Mouse (Mus musculus) hindbrain, embryonic 11.5 days (tissue): ENCODE measurements around the gene Myrf. TPM values are rescaled to one million over a fixed set of nuclear protein-coding genes. Genes with fewer than 3 reads are reported as not detected.
A peak's percentile ranks its signal among the peaks of the same experiment; 100 is the strongest.

Source experiments
- ATAC-seq: fragments of 200-750 bp; cut with Nextera tagmentation; 2 replicates; pipeline ENCODE4 v1.8.0; 2017; ENCODE audit warnings: mild to moderate bottlenecking, moderate TSS enrichment, moderate library complexity; ENCODE audit not compliant: low FRiP score
- DNase-seq: peaks from one replicate; pipeline ENCODE4 v3.0.0-alpha.2; 2015; ENCODE audit warnings: low spot score
- H3K27ac ChIP-seq: fragments of 300-500 bp; sonication (generic); 2 replicates; pipeline ENCODE4 v1.5.1; 2014; ENCODE audit warnings: mild to moderate bottlenecking, low read depth, low read length
- H3K27me3 ChIP-seq: fragments of 300-500 bp; sonication (generic); 2 replicates; pipeline ENCODE4 v1.6.1; 2014; ENCODE audit warnings: mild to moderate bottlenecking, low read length, moderate library complexity, mixed read lengths; ENCODE audit not compliant: control insufficient read depth, insufficient read depth
- H3K36me3 ChIP-seq: fragments of 300-500 bp; sonication (generic); 2 replicates; pipeline ENCODE4 v1.6.1; 2014; ENCODE audit warnings: mild to moderate bottlenecking, low read length, moderate library complexity, mixed read lengths; ENCODE audit not compliant: control insufficient read depth, insufficient read depth
- H3K4me1 ChIP-seq: fragments of 300-500 bp; sonication (generic); replicated peaks from 2 replicates; pipeline ENCODE4 v1.6.1; 2014; ENCODE audit warnings: low read length, mixed read lengths; ENCODE audit not compliant: control insufficient read depth, insufficient read depth
- H3K4me2 ChIP-seq: fragments of 300-500 bp; sonication (generic); replicated peaks from 2 replicates; pipeline ENCODE4 v1.6.1; 2014; ENCODE audit warnings: mild to moderate bottlenecking, low read depth, low read length
- H3K4me3 ChIP-seq: fragments of 300-500 bp; sonication (generic); 2 replicates; pipeline ENCODE4 v1.5.1; 2014; ENCODE audit warnings: low read depth, low read length
- H3K9ac ChIP-seq: fragments of 300-500 bp; sonication (generic); 2 replicates; pipeline ENCODE4 v1.6.1; 2014; ENCODE audit warnings: low read depth, low read length
- H3K9me3 ChIP-seq: fragments of 300-500 bp; sonication (generic); 2 replicates; pipeline ENCODE4 v1.6.1; 2016; ENCODE audit warnings: low read length; ENCODE audit not compliant: control insufficient read depth
- WGBS: fragments of 180-500 bp; shearing (Covaris S2); extraction: QIAGEN DNeasy Blood & Tissue Kit; methylation state at CpG from one replicate; pipeline ENCODE4 v1.1.7; 2014; 5-methylcytosine and 5-hydroxymethylcytosine counted together
- polyA plus RNA-seq: library from polyadenylated mRNA; unstranded; fragments of >200 nt; fragmentation: Nextera tagmentation; extraction: Ambion mirVana; gene quantifications from 2 replicates; pipeline ENCODE4 v1.2.1, GENCODE M21; 2014

Myrf gene
- polyA plus RNA-seq, 1 experiment from 2014 or later, result 1.6 TPM

DNA sequence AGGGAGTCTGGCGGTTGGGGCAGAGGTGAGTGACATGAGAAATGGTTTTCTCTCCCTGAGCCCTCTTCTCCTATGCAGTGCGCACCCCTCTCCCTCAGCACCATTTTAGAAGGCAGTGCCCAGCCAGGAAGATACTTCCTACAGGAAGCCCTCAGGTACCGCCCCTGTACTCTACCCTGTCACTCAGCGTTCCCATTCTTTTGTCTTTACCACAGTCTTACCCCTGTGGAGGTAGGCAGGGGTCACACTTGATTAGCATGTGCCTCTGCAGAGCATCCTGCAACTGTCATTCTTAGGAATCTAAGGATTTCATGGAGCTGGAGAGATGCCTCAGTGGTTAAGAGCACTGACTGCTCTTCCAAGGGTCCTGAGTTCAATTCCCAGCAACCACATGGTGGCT, 17.0 kb downstream of the Myrf start:
- DNase-seq, result no peak
- Histone ChIP-seq H3K27ac (no peak overlapping the region), H3K4me2 (no peak overlapping the region), H3K9me3 (no peaks in the 10 kb centered on the region), H3K4me1 (0 out of 2 replicates have a peak, but pooled peaks cover 2% of the 10 kb centered on the region), H3K4me3 (no peak overlapping the region), H3K9ac (no peak overlapping the region), H3K36me3 (no peaks in the 10 kb centered on the region), H3K27me3 (no peaks in the 10 kb centered on the region)
- 70% methylated on average over 4 of the region's 4 CpGs for WGBS
- ATAC-seq, result no peak

DNA sequence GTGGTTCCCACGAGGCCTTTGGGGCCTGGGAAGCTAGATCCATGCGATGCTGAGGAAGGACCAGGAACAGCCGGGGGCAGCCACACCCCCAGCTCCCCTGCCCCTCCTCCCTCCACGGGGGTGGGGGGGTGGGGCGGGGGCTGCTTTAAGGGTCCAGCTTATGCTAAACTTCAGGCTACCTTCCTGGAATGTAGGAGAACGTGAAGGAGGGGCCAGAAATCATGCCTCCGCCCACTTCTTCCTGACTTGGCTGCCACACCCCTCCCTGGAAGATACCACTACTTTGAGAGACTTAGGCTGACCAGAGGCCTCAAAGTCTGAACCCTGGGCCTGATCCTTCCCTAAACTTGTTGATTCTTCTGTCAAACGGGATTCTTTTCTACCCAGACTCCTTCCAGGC, 17.9 kb downstream of the Myrf start:
- no peak overlapping the region for H3K4me2 ChIP-seq
- H3K4me3 ChIP-seq, result no peak overlapping the region
- H3K27me3 ChIP-seq, result no peaks in the 10 kb centered on the region
- H3K27ac ChIP-seq, result no peak overlapping the region
- no peaks in the 10 kb centered on the region for H3K36me3 ChIP-seq
- no peak for DNase-seq
- 0 out of 2 replicates have a peak, but pooled peaks cover 2% of the 10 kb centered on the region for H3K4me1 ChIP-seq
- no peak for ATAC-seq
- WGBS, result 55% methylated on average over 8 of the region's 8 CpGs
- H3K9me3 ChIP-seq, result no peaks in the 10 kb centered on the region
- H3K9ac ChIP-seq, result no peak overlapping the region

DNA sequence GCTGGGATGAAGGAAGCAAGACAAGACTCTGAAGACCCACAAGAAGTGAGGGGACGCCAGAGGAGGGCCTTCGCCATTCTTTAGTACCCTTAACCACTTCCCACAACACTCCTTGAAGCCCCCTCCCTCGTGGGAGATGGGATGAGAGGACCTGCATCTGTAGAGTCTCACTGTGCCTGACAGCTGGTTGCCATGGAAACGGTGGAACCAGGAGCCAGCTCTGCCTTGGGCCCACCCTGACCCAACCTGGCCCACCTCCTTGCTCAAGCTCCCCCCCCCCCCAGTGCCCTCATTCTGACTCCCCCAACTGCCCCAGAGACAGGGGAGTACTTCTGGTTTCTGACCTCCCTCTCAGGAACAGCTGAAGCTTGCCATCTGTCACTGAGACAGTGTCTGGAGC, 19.0 kb downstream of the Myrf start:
- no peak for DNase-seq
- no peak overlapping the region for H3K9ac ChIP-seq
- no peak overlapping the region for H3K4me2 ChIP-seq
- WGBS, result 73% methylated on average over 4 of the region's 4 CpGs
- no peaks in the 10 kb centered on the region for H3K36me3 ChIP-seq
- H3K4me1 ChIP-seq, result 0 out of 2 replicates have a peak, but pooled peaks cover 2% of the 10 kb centered on the region
- no peak overlapping the region for H3K27ac ChIP-seq
- no peak overlapping the region for H3K4me3 ChIP-seq
- H3K9me3 ChIP-seq, result no peaks in the 10 kb centered on the region
- no peak for ATAC-seq
- no peaks in the 10 kb centered on the region for H3K27me3 ChIP-seq

DNA sequence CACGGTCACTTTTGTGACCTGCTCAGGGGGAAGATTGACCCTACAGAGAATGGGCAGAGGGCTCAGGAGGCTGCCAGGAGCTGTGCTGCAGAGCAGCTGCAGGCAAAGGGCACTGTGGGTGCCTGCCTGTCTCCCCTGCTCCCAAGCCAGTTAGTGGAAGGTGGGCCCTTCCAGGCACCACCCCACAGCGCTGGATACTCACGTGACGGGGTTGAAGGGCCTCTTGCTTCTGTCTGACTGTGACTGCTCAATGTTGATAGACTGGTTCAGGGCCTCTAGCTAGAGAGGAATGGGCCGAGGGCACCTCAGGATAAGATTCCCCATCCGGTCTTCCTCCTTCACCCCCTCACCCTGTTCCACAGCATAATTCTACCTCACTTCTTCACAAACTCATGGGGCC, 21.0 kb downstream of the Myrf start:
- Histone ChIP-seq H3K27me3 (no peaks in the 10 kb centered on the region), H3K9ac (no peak overlapping the region), H3K9me3 (no peaks in the 10 kb centered on the region), H3K27ac (no peak overlapping the region), H3K36me3 (no peaks in the 10 kb centered on the region), H3K4me1 (no peaks in the 10 kb centered on the region), H3K4me3 (no peak overlapping the region), H3K4me2 (no peak overlapping the region)
- 73% methylated on average over 6 of the region's 6 CpGs for WGBS
- ATAC-seq, result no peak
- no peak for DNase-seq

- ATAC-seq, result 0 out of 2 replicates have a peak, but pooled peaks have one; percentile 28
These were observed 21.4 kb downstream of the Myrf start for GRCm38 (mm10) chr19:10219108-10219507.

GRCm38 (mm10) chr19:10216101-10216500, 24.4 kb downstream of the Myrf start:
- WGBS, result 79% methylated on average over 8 of the region's 8 CpGs
- no peak overlapping the region for H3K9ac ChIP-seq
- H3K27ac ChIP-seq, result no peak overlapping the region
- H3K4me2 ChIP-seq, result no peak overlapping the region
- H3K4me3 ChIP-seq, result no peak overlapping the region
- ATAC-seq (no peak), DNase-seq (no peak)
- H3K9me3 ChIP-seq, result no peaks in the 10 kb centered on the region
- no peaks in the 10 kb centered on the region for H3K36me3 ChIP-seq
- H3K4me1 ChIP-seq, result no peaks in the 10 kb centered on the region
- H3K27me3 ChIP-seq, result no peaks in the 10 kb centered on the region

More at GRCm38 (mm10) chr19:10219108-10219507, 21.4 kb downstream of the Myrf start:
- Histone ChIP-seq H3K9me3 (no peaks in the 10 kb centered on the region), H3K4me3 (no peak overlapping the region), H3K9ac (no peak overlapping the region), H3K4me2 (no peak overlapping the region), H3K36me3 (no peaks in the 10 kb centered on the region), H3K27ac (no peak overlapping the region), H3K27me3 (no peaks in the 10 kb centered on the region), H3K4me1 (no peaks in the 10 kb centered on the region)
- WGBS, result 59% methylated on average over 3 of the region's 3 CpGs
- DNase-seq, result peak; percentile 72

GRCm38 (mm10) chr19:10213796-10214471, 26.6 kb downstream of the Myrf start:
- Histone ChIP-seq H3K4me2 (no peak overlapping the region), H3K27me3 (no peaks in the 10 kb centered on the region), H3K9me3 (no peaks in the 10 kb centered on the region), H3K4me3 (no peak overlapping the region), H3K9ac (no peak overlapping the region), H3K27ac (no peak overlapping the region), H3K4me1 (no peaks in the 10 kb centered on the region), H3K36me3 (no peaks in the 10 kb centered on the region)
- no peak for DNase-seq
- WGBS, result 93% methylated on average over 10 of the region's 10 CpGs
- ATAC-seq, result no peak

- ATAC-seq (no peak), DNase-seq (no peak)
- no peak overlapping the region for H3K9ac ChIP-seq
- H3K9me3 ChIP-seq, result no peaks in the 10 kb centered on the region
- 83% methylated on average over 4 of the region's 4 CpGs for WGBS
- peaks cover 4% of the 10 kb centered on the region; the same call in 1 of the 2 replicates for H3K36me3 ChIP-seq
- no peaks in the 10 kb centered on the region for H3K4me1 ChIP-seq
- no peak overlapping the region for H3K27ac ChIP-seq
- H3K4me2 ChIP-seq, result no peak overlapping the region
- H3K4me3 ChIP-seq, result no peak overlapping the region
- no peaks in the 10 kb centered on the region for H3K27me3 ChIP-seq
These were observed 29.7 kb downstream of the Myrf start for GRCm38 (mm10) chr19:10210885-10211284.

DNA sequence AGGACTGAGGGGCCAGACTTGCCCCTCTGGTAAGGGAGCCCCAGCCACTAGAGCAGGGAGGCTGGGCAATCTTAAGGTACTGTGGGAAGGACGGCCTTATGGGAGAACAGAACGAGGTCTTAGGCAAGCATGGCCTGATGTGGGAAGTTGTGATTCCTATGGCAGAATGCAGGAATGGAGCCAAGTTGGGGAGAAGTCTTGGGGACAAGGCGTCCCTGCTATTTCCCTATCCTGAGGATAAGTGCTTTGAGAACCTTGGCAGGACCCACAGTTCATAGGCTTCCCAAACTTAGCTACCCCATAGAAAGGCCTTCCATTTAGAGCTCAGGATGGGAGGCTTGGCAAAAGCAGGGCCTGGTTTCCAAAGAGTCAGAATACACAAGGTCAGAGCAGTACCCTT, 31.7 kb downstream of the Myrf start:
- H3K27ac ChIP-seq, result no peak overlapping the region

More for the DNA sequence above, 31.7 kb downstream of the Myrf start:
- H3K4me1 ChIP-seq, result no peaks in the 10 kb centered on the region
- no peak for ATAC-seq
- H3K4me3 ChIP-seq, result no peak overlapping the region
- no peak for DNase-seq
- H3K27me3 ChIP-seq, result no peaks in the 10 kb centered on the region
- WGBS, result 92% methylated on average over 3 of the region's 3 CpGs
- H3K36me3 ChIP-seq, result peaks cover 4% of the 10 kb centered on the region; the same call in 1 of the 2 replicates
- no peaks in the 10 kb centered on the region for H3K9me3 ChIP-seq
- no peak overlapping the region for H3K9ac ChIP-seq
- H3K4me2 ChIP-seq, result no peak overlapping the region
